Mouse (Mus musculus) C2C12 (cell line): ENCODE measurements around the gene Tenm1.

ENCODE experiments used
- CTCF ChIP-seq: IDR thresholded peaks from one replicate; pipeline ENCODE4 v1.5.1; 2011; ENCODE audit not compliant: control insufficient read depth, insufficient read depth, insufficient read length
- MYOD1 ChIP-seq: IDR thresholded peaks from one replicate; pipeline ENCODE4 v1.6.1; 2011; ENCODE audit warnings: low read depth; ENCODE audit not compliant: control insufficient read depth, insufficient read length

DNA sequence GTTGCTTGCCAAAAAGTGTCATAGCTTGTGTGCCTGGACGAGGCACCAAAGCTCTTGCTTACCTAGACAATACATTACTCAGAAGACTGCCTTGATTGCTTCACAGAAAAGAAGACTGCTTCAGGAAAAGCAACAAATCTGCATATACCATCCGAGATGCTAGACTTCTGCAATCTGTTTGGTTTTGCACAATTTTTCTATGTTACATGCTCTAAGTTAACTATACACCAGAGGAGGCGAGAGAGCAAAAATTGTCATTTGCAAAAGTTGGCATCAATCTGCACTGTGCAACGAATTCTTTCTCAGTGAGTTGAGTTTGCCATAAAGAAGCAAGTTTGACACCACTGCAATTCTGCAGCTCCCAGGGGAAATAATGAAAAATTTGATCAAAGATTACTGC lies 193.1 kb downstream of the Tenm1 start:
- TF ChIP-seq MYOD1 (no peak), CTCF (no peak)
